Mouse (Mus musculus): Measurements from ENCODE around the gene Chadl. TPM values are rescaled to one million over a fixed set of nuclear protein-coding genes. Genes with fewer than 3 reads are reported as not detected.
"Not testable (repeated sequence)": the region's sequence is repeated elsewhere in the genome, so short reads cannot be mapped to it uniquely, and the experiment has no call there.

Chadl gene
- 3.3 and 6.2 TPM in 2 replicates for polyA plus RNA-seq (2012; ENCODE audit: insufficient read depth, insufficient read length, missing spikeins)

GRCm38 (mm10) chr15:81697175-81697574 is at the start of gene Chadl:
Gene Chadl, minus strand, starts transcription at chr15:81697287.
- Histone ChIP-seq H3K27ac (replicated peaks; ENCODE audit: low read depth, low read length) (no peak within 1 kb of the TSS), H3K4me1 (ENCODE audit: control insufficient read depth, insufficient read depth, insufficient read length, low read length) (peaks cover 10% of the 10 kb centered on the region; the same call in 1 of the 2 replicates), H3K4me3 (ENCODE audit: insufficient read depth, low read depth, low read length) (no peak within 1 kb of the TSS)

GRCm38 (mm10) chr15:81745601-81746114 is 48.6 kb upstream of the Chadl start:
- Histone ChIP-seq H3K4me1 (ENCODE audit: control insufficient read depth, insufficient read depth, insufficient read length, low read length) (peaks cover 7% of the 10 kb centered on the region; the same call in 1 of the 2 replicates), H3K27ac (replicated peaks; ENCODE audit: low read depth, low read length) (peak overlapping the region; percentile 20), H3K4me3 (ENCODE audit: insufficient read depth, low read depth, low read length) (peak overlapping the region; percentile 92)

GRCm38 (mm10) chr15:81744992-81745600 is 48.0 kb upstream of the Chadl start, which contains the start of the genes Zc3h7b and Rangap1:
Gene Zc3h7b, plus strand, starts transcription at chr15:81745057.
Gene Rangap1, minus strand, starts transcription at chr15:81745530.
- H3K27ac ChIP-seq (replicated peaks; ENCODE audit: low read depth, low read length) = peak within 1 kb of the TSS; percentile 20
- H3K4me1 ChIP-seq (ENCODE audit: control insufficient read depth, insufficient read depth, insufficient read length, low read length) = peaks cover 7% of the 10 kb centered on the region; the same call in 1 of the 2 replicates
- peak within 1 kb of the TSS; percentile 92 for H3K4me3 ChIP-seq (ENCODE audit: insufficient read depth, low read depth, low read length)

- H3K4me1 ChIP-seq (ENCODE audit: control insufficient read depth, insufficient read depth, insufficient read length, low read length); H3K4me3 ChIP-seq (ENCODE audit: insufficient read depth, low read depth, low read length): not testable (repeated sequence)
Measured at GRCm38 (mm10) chr15:81742368-81742767, 45.3 kb upstream of the Chadl start.

GRCm38 (mm10) chr15:81739924-81740323 is 42.8 kb upstream of the Chadl start:
- Histone ChIP-seq H3K4me1 (ENCODE audit: control insufficient read depth, insufficient read depth, insufficient read length, low read length) (no peaks in the 10 kb centered on the region), H3K4me3 (ENCODE audit: insufficient read depth, low read depth, low read length) (no peak overlapping the region), H3K27ac (replicated peaks; ENCODE audit: low read depth, low read length) (no peak overlapping the region)

More at GRCm38 (mm10) chr15:81742368-81742767, 45.3 kb upstream of the Chadl start:
- not testable (repeated sequence) for H3K27ac ChIP-seq (replicated peaks; ENCODE audit: low read depth, low read length)

- H3K4me3 ChIP-seq (ENCODE audit: insufficient read depth, low read depth, low read length) = no peak overlapping the region
- H3K27ac ChIP-seq (replicated peaks; ENCODE audit: low read depth, low read length) = no peak overlapping the region
- no peaks in the 10 kb centered on the region for H3K4me1 ChIP-seq (ENCODE audit: control insufficient read depth, insufficient read depth, insufficient read length, low read length)
Measured at GRCm38 (mm10) chr15:81739296-81739695, 42.2 kb upstream of the Chadl start.

- H3K4me3 ChIP-seq (ENCODE audit: insufficient read depth, low read depth, low read length) = no peak overlapping the region
Measured at GRCm38 (mm10) chr15:81735075-81735474, 38.0 kb upstream of the Chadl start.

GRCm38 (mm10) chr15:81729792-81730635 is 32.9 kb upstream of the Chadl start:
- Histone ChIP-seq H3K4me1 (ENCODE audit: control insufficient read depth, insufficient read depth, insufficient read length, low read length) (no peaks in the 10 kb centered on the region), H3K4me3 (ENCODE audit: insufficient read depth, low read depth, low read length) (peak overlapping the region; percentile 96), H3K27ac (replicated peaks; ENCODE audit: low read depth, low read length) (no peak overlapping the region)

More at GRCm38 (mm10) chr15:81735075-81735474, 38.0 kb upstream of the Chadl start:
- no peak overlapping the region for H3K27ac ChIP-seq (replicated peaks; ENCODE audit: low read depth, low read length)
- H3K4me1 ChIP-seq (ENCODE audit: control insufficient read depth, insufficient read depth, insufficient read length, low read length) = no peaks in the 10 kb centered on the region

GRCm38 (mm10) chr15:81729241-81729791 is 32.2 kb upstream of the Chadl start:
- H3K27ac ChIP-seq (replicated peaks; ENCODE audit: low read depth, low read length) = no peak overlapping the region
- no peaks in the 10 kb centered on the region for H3K4me1 ChIP-seq (ENCODE audit: control insufficient read depth, insufficient read depth, insufficient read length, low read length)
- H3K4me3 ChIP-seq (ENCODE audit: insufficient read depth, low read depth, low read length) = peak overlapping the region; percentile 96

GRCm38 (mm10) chr15:81725965-81726364 is 28.9 kb upstream of the Chadl start:
- no peaks in the 10 kb centered on the region for H3K4me1 ChIP-seq (ENCODE audit: control insufficient read depth, insufficient read depth, insufficient read length, low read length)
- no peak overlapping the region for H3K27ac ChIP-seq (replicated peaks; ENCODE audit: low read depth, low read length)
- H3K4me3 ChIP-seq (ENCODE audit: insufficient read depth, low read depth, low read length) = no peak overlapping the region

GRCm38 (mm10) chr15:81723653-81724052 is 26.6 kb upstream of the Chadl start:
- no peak overlapping the region for H3K4me3 ChIP-seq (ENCODE audit: insufficient read depth, low read depth, low read length)
- no peaks in the 10 kb centered on the region for H3K4me1 ChIP-seq (ENCODE audit: control insufficient read depth, insufficient read depth, insufficient read length, low read length)
- no peak overlapping the region for H3K27ac ChIP-seq (replicated peaks; ENCODE audit: low read depth, low read length)

GRCm38 (mm10) chr15:81722361-81722760 is 25.3 kb upstream of the Chadl start:
- H3K4me1 ChIP-seq (ENCODE audit: control insufficient read depth, insufficient read depth, insufficient read length, low read length) = no peaks in the 10 kb centered on the region
- H3K27ac ChIP-seq (replicated peaks; ENCODE audit: low read depth, low read length) = no peak overlapping the region

GRCm38 (mm10) chr15:81719139-81719531 is 22.0 kb upstream of the Chadl start:
- Histone ChIP-seq H3K4me1 (ENCODE audit: control insufficient read depth, insufficient read depth, insufficient read length, low read length) (no peaks in the 10 kb centered on the region), H3K27ac (replicated peaks; ENCODE audit: low read depth, low read length) (no peak overlapping the region), H3K4me3 (ENCODE audit: insufficient read depth, low read depth, low read length) (no peak overlapping the region)

More at GRCm38 (mm10) chr15:81722361-81722760, 25.3 kb upstream of the Chadl start:
- no peak overlapping the region for H3K4me3 ChIP-seq (ENCODE audit: insufficient read depth, low read depth, low read length)

GRCm38 (mm10) chr15:81718336-81719138 is 21.4 kb upstream of the Chadl start:
- Histone ChIP-seq H3K27ac (replicated peaks; ENCODE audit: low read depth, low read length) (no peak overlapping the region), H3K4me3 (ENCODE audit: insufficient read depth, low read depth, low read length) (no peak overlapping the region), H3K4me1 (ENCODE audit: control insufficient read depth, insufficient read depth, insufficient read length, low read length) (no peaks in the 10 kb centered on the region)

Data from brown adipose tissue, adult 24 weeks (tissue).